Mouse (Mus musculus) G1E (cell line): ENCODE data around the gene Eif1. TPM values are rescaled to one million over a fixed set of nuclear protein-coding genes. Genes with fewer than 3 reads are reported as not detected.

ENCODE experiments used
- ATAC-seq: 2 replicates; pipeline ENCODE4 v1.8.0; 2016; ENCODE audit warnings: mild to moderate bottlenecking; ENCODE audit not compliant: insufficient number of reproducible peaks, poor library complexity, low FRiP score, severe bottlenecking; ENCODE audit errors: extremely low read depth
- DNase-seq: peaks from one replicate; pipeline ENCODE4 v3.0.0; 2012; ENCODE audit warnings: low spot score
- H3K27me3 ChIP-seq: 2 replicates; pipeline ENCODE4 v1.6.1; 2012; ENCODE audit warnings: mild to moderate bottlenecking, low read length, inconsistent platforms; ENCODE audit not compliant: insufficient read depth
- H3K36me3 ChIP-seq: replicated peaks from 2 replicates; pipeline ENCODE3; 2012; ENCODE audit warnings: mild to moderate bottlenecking, inconsistent platforms
- H3K4me1 ChIP-seq: 2 replicates; pipeline ENCODE4 v1.6.1; 2012; ENCODE audit warnings: low read depth, low read length, inconsistent platforms, mixed read lengths; ENCODE audit not compliant: insufficient read depth
- H3K4me3 ChIP-seq: 2 replicates; pipeline ENCODE4 v1.5.1; 2012; ENCODE audit warnings: low read depth, mild to moderate bottlenecking, inconsistent platforms, low read length, moderate library complexity, mixed read lengths
- H3K9me3 ChIP-seq: replicated peaks from 2 replicates; pipeline ENCODE4 v1.6.1; 2012; ENCODE audit warnings: inconsistent platforms
- CTCF ChIP-seq: IDR thresholded peaks from 2 replicates; pipeline ENCODE4 v1.5.1; 2012; ENCODE audit warnings: low read depth, low read length, inconsistent platforms, mixed read lengths
- GATA1 ChIP-seq: IDR thresholded peaks from 2 replicates; pipeline ENCODE4 v1.6.1; 2012; ENCODE audit warnings: borderline replicate concordance, low read length, inconsistent platforms, mixed read lengths
- GATA2 ChIP-seq: IDR thresholded peaks from 2 replicates; pipeline ENCODE4 v1.6.1; 2012; ENCODE audit warnings: low read depth, low read length, inconsistent platforms, borderline replicate concordance
- POLR2AphosphoS5 ChIP-seq: IDR thresholded peaks from 2 replicates; pipeline ENCODE4 v1.6.1; 2012; ENCODE audit warnings: low read depth, low read length, inconsistent platforms; ENCODE audit not compliant: insufficient replicate concordance
- TAL1 ChIP-seq: conservative IDR thresholded peaks from 2 replicates; pipeline ENCODE4 v1.6.1; 2012; ENCODE audit warnings: low read depth, low read length, inconsistent platforms, mixed read lengths
- polyA plus RNA-seq: library from polyadenylated mRNA; stranded (reverse); fragments of >175 nt; gene quantifications from 2 replicates; pipeline ENCODE4 v1.2.3, GENCODE M21; 2012
- total RNA-seq, 2 experiments: library from RNA; stranded (forward) in 1 of 2; stranded (reverse) in 1 of 2; fragments of 200-1000 nt in 1 of 2; fragments of >200 nt in 1 of 2; fragmentation: Nextera tagmentation in 1 of 2; gene quantifications; 2 replicates each; pipeline ENCODE4 v1.2.3; 2014 to 2017

Gene Eif1
- total RNA-seq (2014; fragmentation: Nextera tagmentation) (916 and 1,324 TPM in 2 replicates), total RNA-seq (2017) (235 and 344 TPM in 2 replicates), polyA plus RNA-seq (514 and 548 TPM in 2 replicates)

GRCm38 (mm10) chr11:100319492-100320171, at the start of gene Eif1:
Gene Eif1, plus strand, starts transcription at chr11:100319885.
- H3K4me1 ChIP-seq, result peaks cover 34% of the 10 kb centered on the region
- H3K9me3 ChIP-seq, result no peaks in the 10 kb centered on the region
- 0 out of 2 replicates have a peak, but pooled peaks cover 3% of the 10 kb centered on the region for H3K27me3 ChIP-seq
- peaks cover 21% of the 10 kb centered on the region for H3K36me3 ChIP-seq
- no peak for TF ChIP-seq GATA2
- TF ChIP-seq POLR2AphosphoS5, result no peak
- no peak for TF ChIP-seq TAL1
- no peak for TF ChIP-seq CTCF
- no peak for TF ChIP-seq GATA1
- ATAC-seq (peak; percentile 90), DNase-seq (peak; percentile 95)
- H3K4me3 ChIP-seq, result peak within 1 kb of the TSS; percentile 82

- no peak for ATAC-seq
- Histone ChIP-seq H3K36me3 (no peaks in the 10 kb centered on the region), H3K27me3 (peaks cover 2% of the 10 kb centered on the region; the same call in 1 of the 2 replicates), H3K4me1 (no peaks in the 10 kb centered on the region), H3K4me3 (no peak overlapping the region), H3K9me3 (peaks cover 38% of the 10 kb centered on the region)
- DNase-seq, result no peak
- TF ChIP-seq POLR2AphosphoS5 (no peak), CTCF (no peak), GATA2 (no peak), GATA1 (no peak), TAL1 (no peak)
Measured at GRCm38 (mm10) chr11:100271878-100272277, 47.8 kb upstream of the Eif1 start.

GRCm38 (mm10) chr11:100274719-100275118, 45.0 kb upstream of the Eif1 start:
- no peaks in the 10 kb centered on the region for H3K4me1 ChIP-seq
- H3K27me3 ChIP-seq, result peaks cover 2% of the 10 kb centered on the region; the same call in 1 of the 2 replicates
- H3K36me3 ChIP-seq, result no peaks in the 10 kb centered on the region
- no peak for ATAC-seq
- H3K4me3 ChIP-seq, result no peak overlapping the region
- DNase-seq, result no peak
- peaks cover 17% of the 10 kb centered on the region for H3K9me3 ChIP-seq
- TF ChIP-seq POLR2AphosphoS5 (no peak), GATA1 (no peak)

DNA sequence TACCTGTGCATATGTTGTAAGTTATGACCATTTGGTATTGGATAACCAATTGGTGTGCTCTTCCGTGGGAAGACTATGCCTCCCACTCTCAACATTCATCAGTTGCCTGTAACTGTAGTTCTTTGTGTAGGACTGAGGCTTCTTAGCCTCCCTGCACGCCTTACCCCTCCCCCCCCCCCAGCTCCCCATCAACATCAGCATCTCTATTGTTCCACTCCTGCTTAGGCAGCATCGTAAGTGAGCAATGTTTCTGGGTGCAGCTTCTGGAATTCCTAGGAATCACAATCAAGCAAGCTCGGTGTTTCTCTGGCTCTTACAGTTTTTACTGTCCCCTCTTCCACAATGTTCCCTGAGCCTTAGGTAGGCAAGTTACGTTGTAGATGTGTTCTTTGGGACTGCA, 44.2 kb upstream of the Eif1 start:
- Histone ChIP-seq H3K27me3 (peaks cover 2% of the 10 kb centered on the region; the same call in 1 of the 2 replicates), H3K36me3 (no peaks in the 10 kb centered on the region)

GRCm38 (mm10) chr11:100277726-100278480, 41.8 kb upstream of the Eif1 start:
- ATAC-seq (no peak), DNase-seq (no peak)
- no peaks in the 10 kb centered on the region for H3K4me1 ChIP-seq
- H3K9me3 ChIP-seq, result peaks cover 5% of the 10 kb centered on the region; the same call in 1 of the 2 replicates
- no peak for TF ChIP-seq CTCF
- TF ChIP-seq GATA1, result no peak
- TF ChIP-seq TAL1, result no peak
- no peak for TF ChIP-seq POLR2AphosphoS5
- TF ChIP-seq GATA2, result no peak
- no peaks in the 10 kb centered on the region for H3K36me3 ChIP-seq
- H3K27me3 ChIP-seq, result no peaks in the 10 kb centered on the region
- no peak overlapping the region for H3K4me3 ChIP-seq

More for the DNA sequence above, 44.2 kb upstream of the Eif1 start:
- TF ChIP-seq POLR2AphosphoS5, result no peak
- ATAC-seq, result no peak
- H3K9me3 ChIP-seq, result peaks cover 12% of the 10 kb centered on the region
- DNase-seq, result no peak
- no peaks in the 10 kb centered on the region for H3K4me1 ChIP-seq
- no peak overlapping the region for H3K4me3 ChIP-seq

GRCm38 (mm10) chr11:100278759-100279158, 40.9 kb upstream of the Eif1 start:
- no peak for ATAC-seq
- Histone ChIP-seq H3K36me3 (no peaks in the 10 kb centered on the region), H3K9me3 (peaks cover 5% of the 10 kb centered on the region; the same call in 1 of the 2 replicates), H3K4me1 (no peaks in the 10 kb centered on the region; the same call in 1 of the 2 replicates), H3K4me3 (no peak overlapping the region), H3K27me3 (peaks cover 2% of the 10 kb centered on the region; the same call in 1 of the 2 replicates)
- TF ChIP-seq POLR2AphosphoS5, result no peak
- TF ChIP-seq TAL1, result no peak
- TF ChIP-seq GATA2, result no peak
- TF ChIP-seq CTCF, result no peak
- no peak for TF ChIP-seq GATA1
- DNase-seq, result no peak
